Mouse (Mus musculus) ovary, postnatal 10 days (tissue): ENCODE data around the gene Zc3h18.

Experiments used
- DNase-seq: peaks from one replicate; pipeline ENCODE4 v3.0.0; 2022; ENCODE audit warnings: low spot score

Gene Zc3h18

DNA sequence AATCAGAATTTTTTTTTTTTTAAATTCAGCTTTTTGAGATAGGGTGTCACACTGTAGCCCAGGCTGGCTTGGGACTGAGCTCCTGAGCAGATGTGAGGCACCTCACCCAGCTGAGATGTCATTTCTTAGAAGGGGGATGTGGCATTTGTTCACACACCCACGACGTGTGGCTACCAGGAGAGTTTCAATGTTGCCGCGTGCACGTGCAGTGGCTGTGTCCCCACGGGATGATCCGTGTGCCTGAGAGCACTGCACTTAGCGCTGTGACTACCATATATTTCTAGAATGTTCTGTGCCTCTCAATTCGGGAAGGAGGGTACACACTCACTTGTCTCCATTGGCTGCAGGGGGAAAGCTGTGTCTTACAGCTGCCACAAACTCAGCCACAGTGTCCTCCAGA is 59.7 kb downstream of the Zc3h18 start:
- no peak for DNase-seq

GRCm38 (mm10) chr8:122436586-122437125 is 60.2 kb downstream of the Zc3h18 start:
- no peak for DNase-seq

GRCm38 (mm10) chr8:122437708-122438331 is 61.4 kb downstream of the Zc3h18 start:
- DNase-seq, result no peak

DNA sequence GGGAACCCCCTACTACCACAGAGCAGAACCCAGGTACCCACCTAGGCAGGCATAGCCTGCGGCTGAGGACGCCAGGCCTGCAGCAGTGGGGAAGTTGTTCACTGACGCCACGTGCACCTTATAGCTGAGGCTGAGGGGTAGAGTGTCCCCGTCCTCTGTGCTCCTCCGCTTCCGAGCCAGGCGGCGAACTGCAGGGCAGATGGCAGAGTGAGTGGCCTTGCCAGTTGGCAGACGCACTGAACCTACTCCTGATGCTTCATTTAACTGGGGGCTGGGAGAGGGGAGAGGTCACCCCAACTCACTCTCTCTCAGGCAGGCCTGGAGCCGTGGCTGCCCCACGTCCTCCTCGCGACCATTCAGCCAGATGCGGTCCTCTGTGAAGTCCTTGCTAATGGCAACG is 62.9 kb downstream of the Zc3h18 start:
- no peak for DNase-seq

GRCm38 (mm10) chr8:122441326-122441725 is 64.9 kb downstream of the Zc3h18 start:
- no peak for DNase-seq

- no peak for DNase-seq
Observed at GRCm38 (mm10) chr8:122442356-122442755, 65.9 kb downstream of the Zc3h18 start.

DNA sequence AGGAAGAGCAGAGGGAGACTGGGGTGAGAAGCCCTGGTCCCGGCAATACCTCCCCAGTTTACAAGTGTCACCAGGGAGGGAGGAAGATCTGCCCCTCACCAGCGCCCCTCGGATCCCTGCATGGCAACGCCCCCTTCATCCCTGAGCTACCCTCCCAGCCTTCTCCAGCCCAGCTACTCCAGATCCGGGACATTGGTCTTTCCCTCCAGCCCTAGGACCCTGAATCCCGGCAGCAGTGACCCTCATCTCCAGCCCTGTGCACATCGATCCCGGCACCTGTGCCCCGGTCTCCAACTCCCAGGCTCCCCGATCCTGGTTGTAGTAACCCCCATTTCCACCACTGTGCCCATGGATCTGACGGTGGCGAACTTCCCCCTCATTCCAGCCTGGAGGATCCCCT is 66.4 kb downstream of the Zc3h18 start:
- no peak for DNase-seq

DNA sequence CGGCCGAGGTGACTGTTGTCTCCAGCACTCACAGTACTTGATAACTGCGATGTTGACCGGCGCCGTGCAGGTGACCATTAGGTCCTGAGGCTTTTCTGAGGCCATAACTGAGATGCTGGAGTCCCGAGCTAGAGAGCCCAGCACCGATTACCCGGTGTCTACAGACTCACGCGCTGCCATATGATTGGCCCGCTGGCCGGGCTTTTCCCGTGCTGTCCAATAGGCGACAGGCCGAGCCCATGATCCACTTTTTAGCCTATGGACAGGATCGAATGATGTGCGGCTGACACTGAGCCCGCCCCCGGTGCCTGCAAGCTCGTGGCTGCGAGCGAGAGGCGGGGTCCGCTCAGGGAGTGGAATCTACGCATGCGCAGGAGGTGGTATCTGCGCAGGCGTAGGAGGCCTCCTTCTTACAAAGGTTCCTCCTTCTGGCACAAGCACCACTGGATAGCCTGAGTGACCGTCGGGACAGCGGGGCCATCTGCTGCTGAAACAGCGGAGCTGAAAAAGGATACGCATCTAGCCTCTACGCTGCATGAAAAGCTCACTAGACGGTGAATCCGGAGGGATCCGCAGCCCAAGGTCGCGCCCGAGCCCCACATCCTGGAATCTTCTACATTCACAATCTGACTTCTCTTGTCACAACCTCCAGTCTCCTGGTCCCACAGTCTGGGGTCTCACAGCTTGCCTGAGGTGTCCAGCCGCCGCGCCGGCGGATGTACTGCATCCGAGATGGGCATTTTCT is 67.0 kb downstream of the Zc3h18 start, which contains the start of gene Mvd:
TSS of gene Mvd (minus strand) at position 161 of the 745 bp plus-strand sequence.
- DNase-seq, result peak; percentile 94

DNA sequence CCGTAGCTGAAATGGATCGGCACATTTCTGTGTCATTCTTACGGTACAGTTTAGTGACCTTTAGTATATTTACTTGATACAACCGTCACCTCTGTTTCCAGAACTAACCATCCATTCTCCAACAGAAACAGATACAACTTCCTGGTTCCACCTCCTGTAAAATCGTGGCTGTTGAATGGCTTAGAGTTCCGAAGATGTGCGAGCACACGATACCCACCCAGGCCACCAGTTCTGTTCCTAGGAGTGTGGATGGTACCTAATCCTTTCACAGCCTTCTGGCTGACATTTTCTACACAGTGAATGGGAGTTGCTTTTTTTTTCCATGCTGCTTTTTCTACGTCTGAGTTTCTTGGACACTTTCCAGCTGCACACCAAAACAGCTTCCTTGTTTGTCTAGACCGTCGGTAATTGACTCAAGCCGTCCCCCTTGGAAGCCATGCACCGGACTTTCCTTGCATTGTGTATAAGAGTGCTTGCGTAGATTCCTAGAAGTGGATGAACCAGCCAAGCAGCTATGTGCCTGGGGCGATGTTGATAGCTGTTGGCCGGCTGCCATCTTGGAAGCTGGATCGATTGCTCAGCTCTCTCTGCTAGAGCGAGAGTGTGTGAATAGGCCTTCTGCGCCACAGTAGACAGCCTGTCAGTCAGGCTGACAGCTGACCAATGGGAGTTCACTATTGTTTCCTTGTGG is 67.8 kb downstream of the Zc3h18 start:
- DNase-seq, result peak; percentile 55

DNA sequence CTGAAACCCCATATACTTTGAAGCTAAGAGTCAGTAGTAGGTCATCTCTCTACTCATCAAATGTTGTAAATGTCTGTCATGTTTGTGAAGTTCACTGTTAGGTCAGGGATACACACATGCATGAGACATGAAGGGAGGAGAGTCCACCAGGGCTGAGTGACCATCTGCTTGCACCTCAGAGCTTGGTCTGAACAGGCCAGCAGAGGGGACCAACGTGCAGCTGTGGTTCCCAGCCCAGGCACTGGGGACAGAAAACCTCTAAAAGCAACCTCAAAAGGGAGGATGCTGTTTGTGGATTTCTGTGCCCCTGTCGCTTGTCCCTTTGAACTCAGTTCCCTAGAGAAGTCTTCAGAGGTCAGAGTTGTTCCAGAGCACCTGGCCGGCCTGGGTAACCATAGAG is 68.8 kb downstream of the Zc3h18 start:
- no peak for DNase-seq

GRCm38 (mm10) chr8:122451161-122451703 is 74.8 kb downstream of the Zc3h18 start:
- no peak for DNase-seq

DNA sequence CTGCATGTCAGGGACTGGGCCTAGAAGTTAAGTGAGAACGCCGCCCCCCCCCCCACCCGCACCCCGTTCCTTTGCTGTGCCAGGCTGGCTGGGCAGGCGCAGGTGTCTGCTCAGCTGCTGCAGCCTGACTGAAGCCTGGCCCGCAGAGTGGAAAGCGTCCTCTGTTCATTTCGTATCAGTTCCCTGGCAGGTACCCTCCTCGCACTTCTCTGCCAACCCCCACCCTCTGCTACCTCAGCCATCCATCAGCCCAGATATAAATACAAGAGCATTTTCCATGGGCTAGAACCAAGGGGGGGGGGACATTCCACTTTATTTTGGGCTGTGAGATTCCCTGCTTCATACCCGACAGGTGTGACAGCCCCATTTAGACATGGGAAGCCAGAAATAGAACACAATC is 75.7 kb downstream of the Zc3h18 start:
- DNase-seq, result no peak

DNA sequence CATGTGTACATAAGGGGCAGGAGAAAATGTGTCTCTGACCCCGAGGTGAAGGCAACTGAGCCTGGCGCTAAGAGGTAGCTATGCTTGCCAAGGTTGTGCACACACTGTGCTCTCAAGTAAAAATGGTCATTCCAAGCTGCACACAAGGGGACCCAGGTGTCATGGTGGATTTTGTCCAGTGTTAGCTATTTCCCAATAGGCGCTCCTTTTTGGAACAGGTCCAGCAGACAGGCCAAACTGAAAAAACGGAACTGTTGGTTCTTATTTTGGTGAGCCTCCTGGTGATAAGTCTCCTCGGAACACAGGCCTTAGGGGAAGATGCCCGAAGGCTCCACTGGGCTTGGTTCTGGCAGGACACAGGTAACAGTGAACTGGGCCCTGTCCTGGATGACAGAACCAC is 78.0 kb downstream of the Zc3h18 start:
- no peak for DNase-seq

DNA sequence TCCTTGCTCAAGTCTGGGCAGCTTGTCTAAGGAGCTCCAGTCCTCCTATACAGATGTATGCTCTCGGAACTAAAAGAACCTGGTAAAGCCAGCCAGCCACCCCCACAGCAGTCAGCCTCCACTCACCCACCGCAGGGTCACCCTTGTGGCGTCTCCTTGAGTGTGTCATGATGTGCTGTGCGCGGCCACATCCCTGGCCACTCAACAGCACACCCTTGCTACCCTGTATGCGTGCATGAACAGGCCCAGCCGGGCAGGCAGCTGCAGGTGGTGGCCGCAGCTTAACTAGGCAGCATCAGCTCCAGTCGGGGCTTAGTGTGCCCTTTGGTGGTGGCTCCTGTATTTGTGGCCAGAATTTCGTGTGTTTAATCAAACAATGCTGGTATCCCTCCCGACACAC is 80.8 kb downstream of the Zc3h18 start:
- no peak for DNase-seq

DNA sequence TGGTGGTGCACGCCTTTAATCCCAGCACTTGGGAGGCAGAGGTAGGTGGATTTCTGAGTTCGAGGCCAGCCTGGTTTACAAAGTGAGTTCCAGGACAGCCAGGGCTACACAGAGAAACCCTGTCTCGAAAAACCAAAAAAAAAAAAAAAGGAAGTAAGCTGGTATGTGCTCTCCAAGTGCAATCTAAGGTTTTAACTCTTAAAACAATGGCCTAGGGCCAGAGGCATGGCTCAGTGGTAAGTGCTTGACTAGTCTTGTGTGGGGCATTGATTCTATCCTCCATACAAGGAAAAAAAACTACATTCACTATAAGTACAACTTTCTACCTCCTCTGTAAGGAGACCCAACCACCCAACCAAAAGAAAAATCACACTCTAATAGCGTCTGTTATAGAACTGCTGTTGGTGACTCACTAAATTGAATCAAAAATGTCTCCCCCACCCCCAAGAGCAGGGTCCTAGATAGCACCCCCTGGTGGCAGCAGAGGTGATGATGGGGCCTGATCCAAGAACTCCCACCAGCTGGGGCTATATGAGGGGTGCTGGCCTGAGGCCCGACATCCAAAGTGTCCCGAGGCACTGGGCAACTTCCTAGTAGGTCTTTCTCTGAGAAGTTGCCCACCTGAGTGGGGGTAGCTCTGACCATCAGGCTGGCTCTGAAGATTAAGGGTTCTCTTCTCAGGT is 83.0 kb downstream of the Zc3h18 start:
- DNase-seq, result no peak

DNA sequence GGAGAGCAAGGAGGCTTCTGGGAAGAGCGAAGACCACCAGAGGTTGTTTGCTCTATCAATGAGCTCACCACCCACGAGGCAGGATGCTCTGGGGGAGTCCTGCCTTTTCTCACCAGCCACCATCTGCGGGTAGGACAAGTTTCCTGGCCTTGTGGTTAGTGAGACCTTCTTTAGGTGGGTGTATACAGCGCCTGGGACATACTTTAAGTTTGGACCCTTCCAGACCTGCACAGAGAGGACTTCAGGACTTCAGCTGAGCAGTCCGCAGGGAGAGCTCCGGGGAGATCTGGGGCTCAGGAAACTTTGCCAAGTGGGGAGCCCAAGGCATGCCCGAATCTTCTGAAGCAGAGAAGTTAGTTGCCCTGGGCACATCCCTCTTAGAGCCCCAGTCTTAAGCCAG is 83.6 kb downstream of the Zc3h18 start:
- no peak for DNase-seq

DNA sequence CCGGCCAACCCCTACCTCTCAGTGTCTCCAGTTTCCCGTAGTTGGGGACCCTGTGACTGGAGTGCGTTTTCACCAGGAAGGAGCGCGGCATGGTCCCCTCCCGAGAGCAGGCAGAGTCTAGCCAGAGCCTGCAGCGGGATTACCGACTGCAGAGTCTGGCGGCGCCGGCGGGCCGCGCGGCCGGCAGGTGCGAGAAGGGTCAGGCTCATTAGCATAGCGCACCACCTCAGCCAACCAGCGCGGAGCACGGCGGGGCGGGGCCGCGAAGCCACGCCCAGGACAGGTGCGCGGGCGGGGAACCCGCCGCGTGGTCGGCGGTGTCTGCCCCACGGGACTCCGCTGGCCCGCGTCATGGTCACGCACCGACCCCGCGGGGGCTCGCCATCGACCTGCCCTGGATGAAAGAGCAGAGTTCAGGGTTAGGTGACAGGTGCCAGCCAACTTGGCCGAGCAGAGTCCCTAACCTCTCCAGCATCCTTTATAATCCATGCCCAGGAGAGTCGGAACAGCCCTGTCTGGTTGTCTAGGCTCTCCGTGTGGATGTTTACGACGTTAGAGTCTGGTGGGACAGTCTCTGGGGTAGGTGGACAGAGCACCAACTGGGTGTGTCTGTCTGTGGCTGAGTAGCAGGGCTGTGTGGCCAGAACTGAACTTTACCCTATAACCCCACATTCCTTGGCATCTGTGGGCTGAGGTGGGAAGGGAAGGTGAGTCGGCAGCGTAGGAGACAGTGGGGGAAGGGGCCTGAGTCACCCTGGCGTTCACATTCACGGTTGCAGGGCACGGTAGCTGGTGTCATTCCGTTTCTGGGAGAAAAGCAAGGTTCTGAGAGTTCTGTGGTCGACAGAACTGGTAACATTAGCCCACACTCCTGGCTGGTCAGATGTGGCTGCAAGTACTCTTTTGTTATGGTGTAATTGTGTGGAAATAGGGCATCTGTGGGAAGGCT is 84.4 kb downstream of the Zc3h18 start, which contains the start of gene Snai3:
TSS of gene Snai3 (minus strand) at position 210 of the 949 bp plus-strand sequence.
- DNase-seq, result peak; percentile 13

DNA sequence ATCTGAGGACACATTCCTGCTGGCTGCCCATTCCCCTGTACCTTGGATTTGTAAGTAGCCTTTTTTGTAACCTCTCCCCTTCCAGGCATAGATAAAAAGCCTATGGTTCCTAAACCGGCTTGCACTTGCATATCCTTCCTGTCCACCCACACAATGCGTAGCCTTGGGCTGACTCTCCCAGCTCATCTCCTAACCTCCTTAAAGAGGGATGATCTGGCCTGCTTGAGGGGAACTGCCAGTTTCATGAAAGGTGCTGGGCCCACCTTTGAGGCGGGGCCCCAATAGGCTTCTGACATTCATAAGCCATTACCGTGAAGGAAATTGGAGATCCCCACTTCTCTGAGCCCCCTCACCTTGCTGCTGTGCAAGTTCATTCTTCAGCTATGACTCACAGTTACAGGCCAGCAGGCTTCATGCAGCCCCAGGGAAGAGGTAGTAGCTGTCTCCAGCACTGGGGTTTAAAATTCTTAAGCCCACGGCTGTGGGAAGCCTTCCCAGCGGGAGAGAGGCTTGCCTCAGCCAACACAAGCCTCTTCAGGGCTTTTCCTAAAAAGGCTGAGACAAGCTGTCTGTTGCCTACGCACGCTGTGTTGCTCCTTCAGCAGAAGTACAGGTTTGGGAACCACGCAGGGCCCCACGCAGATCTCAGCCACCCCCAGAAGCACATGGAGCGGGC is 85.2 kb downstream of the Zc3h18 start:
- DNase-seq, result no peak

GRCm38 (mm10) chr8:122462510-122462909 is 86.1 kb downstream of the Zc3h18 start:
- no peak for DNase-seq
